Mouse (Mus musculus): ENCODE measurements at regions not wholly inside any gene's neighbourhood (a gene's known extent, or its start where the extent isn't known, plus 50 kb on each side); places are given as distances from the start of the nearest gene placed in this dataset.
"Not testable (repeated sequence)": the region's sequence is repeated elsewhere in the genome, so short reads cannot be mapped to it uniquely, and the experiment has no call there.

DNA sequence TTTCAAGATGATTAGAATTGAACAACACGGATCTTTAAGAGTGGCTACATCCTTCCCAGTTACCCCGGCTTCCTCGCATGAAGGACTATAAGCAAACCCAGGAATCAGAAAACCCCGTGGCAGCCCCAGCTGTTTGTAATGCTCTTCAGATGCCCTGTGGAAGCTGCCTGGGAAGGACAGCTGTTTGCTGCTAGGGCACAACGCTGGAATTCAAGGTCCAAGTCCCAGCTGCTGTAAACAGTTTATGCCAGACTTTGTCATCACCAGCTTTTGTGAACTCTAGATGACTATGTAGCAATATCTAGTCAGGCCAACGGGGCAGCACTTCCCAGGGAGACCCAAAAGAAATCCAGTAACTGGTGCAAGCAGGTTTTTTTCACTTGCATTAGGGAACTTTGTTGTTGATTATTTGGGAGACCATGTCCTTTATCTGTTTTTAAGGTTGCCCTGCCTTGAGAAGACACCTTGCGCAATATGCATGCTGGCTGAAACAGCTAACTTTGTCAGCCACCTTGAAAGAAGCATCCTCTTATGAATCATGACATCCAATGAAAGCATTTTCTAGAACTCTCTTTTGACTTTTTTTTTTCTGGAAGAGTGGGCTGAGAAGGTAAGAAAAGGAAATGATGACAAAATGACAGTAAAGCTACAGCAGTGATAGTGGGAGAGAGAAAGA lies 481.5 kb upstream of the Dab2 start:
- ATAC-seq (replicated peaks; ENCODE audit: low FRiP score, poor library complexity, severe bottlenecking), result no peak

DNA sequence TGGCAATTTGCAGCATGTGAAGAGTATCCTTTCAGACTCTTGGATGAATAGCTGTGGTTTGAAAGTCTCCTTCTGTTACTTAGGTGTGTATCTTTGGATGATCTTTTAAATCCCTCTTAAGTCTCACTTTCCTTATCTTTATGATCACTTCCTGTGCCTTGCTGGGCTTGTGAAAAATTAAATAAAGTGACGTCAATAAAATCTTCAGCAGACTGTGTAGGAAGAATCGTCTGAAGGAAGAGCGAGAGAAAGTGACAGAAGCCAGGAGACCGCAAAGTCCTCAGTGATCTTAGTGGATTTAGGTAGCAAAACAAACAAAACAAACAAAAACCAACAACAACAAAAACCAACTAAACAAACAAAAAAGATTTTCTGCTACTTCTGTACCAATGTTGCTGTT lies 459.6 kb upstream of the Dab2 start:
- no peak for ATAC-seq (replicated peaks; ENCODE audit: low FRiP score, poor library complexity, severe bottlenecking)

DNA sequence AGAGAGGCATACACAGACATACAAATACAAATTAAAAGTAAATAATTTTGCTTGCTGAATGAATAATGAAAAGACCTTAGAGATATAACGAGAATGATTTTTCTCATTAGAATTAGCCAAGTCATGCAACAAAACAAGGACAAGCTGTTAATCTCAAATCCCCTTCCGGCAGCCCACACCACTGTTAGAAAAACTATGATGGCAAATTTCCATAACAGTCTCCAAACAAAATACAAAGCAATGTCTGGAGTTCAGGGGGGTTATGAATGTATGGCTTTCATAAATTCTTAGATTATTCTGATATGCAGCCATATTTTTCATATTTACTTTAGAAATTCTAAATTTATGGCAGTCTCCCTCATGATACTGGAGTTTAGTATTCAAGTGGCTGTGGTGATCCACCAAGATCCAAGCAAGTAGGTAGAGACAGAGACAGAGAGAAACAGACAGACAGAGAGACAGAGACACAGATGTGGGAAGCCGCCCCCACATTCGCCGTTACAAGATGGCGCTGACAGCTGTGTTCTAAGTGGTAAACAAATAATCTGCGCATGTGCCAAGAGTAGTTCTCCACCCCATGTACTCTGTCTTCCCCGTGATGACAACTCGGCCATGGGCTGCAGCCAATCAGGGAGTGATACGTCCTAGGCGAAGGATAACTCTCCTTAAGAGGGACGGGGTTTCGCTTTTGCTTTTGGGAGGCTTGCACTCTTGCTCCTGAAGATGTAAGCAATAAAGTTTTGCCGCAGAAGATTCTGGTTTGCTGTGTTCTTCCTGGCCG lies 458.0 kb upstream of the Dab2 start:
- not testable (repeated sequence) for ATAC-seq (replicated peaks; ENCODE audit: low FRiP score, poor library complexity, severe bottlenecking)

DNA sequence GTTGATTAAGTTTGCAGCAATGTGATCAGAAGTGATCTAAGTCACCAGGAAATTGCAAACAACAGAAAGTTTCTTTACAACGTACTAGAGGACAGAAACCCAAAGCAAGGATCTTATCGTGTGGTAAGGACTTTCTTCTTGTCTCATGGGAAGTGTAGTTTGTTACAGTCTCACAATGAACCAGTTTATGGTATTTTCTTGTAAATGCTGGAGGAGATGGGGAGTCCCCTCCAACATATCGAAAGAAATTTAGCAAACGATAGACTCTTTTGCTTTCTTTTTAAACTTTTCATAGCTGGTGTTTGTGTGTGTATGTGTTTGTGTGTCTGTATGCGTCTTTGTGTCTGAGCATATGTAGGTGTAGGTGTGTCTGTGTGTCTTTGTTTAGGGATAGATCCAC lies 453.0 kb upstream of the Dab2 start:
- no peak for ATAC-seq (replicated peaks; ENCODE audit: low FRiP score, poor library complexity, severe bottlenecking)

DNA sequence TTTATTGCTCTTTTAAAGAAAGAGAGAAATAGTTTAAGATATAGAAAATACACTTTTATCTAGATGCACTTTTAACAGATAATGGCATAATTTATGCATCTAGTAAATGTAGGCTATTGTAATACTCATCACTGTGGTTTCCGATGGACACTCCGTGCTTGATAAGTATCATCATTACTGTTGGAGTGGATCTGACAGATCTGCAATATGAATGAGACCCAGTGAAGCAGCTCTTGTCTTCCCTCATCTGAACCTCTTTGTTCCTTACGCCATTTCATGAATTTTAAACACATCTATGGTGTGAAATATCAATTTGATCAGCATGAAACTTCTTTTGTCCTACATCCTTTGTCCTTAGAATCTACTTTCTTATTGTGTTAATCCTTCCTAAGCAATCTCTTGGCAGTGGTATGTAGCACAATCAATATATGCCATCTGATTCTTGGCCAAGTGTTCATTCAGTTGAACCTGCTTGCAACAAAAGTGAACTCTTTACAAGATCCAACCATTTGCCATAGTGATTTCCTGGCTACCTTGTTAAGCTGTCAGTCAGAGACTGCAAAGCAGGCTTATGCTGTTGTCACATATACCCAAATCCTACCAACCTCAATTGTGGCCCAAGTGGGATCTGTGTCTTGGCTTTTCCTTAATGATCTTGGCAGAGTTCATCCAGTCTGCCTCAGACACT lies 452.0 kb upstream of the Dab2 start:
- ATAC-seq (replicated peaks; ENCODE audit: low FRiP score, poor library complexity, severe bottlenecking), result no peak

DNA sequence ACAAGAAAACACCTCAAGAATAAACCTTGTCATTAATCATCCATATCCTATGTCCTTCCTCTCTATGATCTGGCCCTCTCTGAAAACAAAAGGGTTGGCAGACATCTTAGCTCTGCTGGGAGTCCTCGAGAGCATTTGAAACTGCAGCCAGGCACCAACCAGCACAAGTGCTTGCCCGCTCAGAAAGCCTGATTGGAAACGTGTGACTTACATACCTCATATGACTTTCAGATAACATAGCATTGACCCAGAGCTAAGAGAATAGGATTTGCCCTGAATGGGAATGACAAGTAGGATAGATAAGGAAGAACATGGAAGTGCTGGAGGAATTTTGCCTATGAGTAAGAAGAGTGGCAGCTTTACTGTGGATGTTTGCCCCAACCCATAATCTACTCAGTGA lies 447.1 kb upstream of the Dab2 start:
- ATAC-seq (replicated peaks; ENCODE audit: low FRiP score, poor library complexity, severe bottlenecking), result no peak

DNA sequence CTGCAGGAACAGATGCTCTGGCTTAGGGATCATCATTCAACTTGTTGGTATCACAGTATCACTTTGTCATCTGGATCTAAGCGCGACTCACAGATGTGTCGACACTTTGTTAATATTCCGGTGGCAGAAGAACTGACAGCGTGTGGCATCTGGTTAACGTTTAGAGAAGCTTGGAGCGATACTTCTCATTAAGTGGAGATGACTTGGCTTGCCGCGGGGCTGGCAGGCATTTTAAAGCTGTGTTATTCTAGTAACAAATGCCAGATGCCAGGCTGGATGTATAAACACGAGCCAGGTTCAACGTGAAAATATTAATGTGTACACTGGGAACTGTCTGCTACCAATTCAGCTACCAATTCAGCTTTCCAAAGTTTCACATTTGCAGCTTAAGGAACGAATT lies 430.3 kb upstream of the Dab2 start:
- ATAC-seq (replicated peaks; ENCODE audit: low FRiP score, poor library complexity, severe bottlenecking), result no peak

DNA sequence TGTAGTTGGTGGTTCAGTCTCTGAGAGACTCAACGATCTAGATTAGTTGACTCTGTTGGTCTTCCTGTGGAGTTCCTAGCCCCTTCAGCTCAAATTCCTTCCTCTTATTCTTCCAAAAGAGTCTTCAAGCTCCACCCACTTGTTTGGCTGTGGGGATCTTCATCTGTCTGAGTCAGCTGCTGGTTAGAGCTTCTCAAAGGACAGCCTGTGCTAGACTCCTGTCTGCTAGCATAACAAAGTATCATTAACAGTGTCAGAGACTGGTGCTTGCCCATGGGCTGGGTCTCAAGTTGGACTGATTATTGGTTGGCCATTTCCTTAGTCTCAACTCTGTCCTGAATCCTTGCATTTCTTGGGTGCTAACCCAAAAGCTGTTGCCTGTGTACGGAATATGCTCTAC lies 429.7 kb upstream of the Dab2 start:
- ATAC-seq (replicated peaks; ENCODE audit: low FRiP score, poor library complexity, severe bottlenecking), result no peak

DNA sequence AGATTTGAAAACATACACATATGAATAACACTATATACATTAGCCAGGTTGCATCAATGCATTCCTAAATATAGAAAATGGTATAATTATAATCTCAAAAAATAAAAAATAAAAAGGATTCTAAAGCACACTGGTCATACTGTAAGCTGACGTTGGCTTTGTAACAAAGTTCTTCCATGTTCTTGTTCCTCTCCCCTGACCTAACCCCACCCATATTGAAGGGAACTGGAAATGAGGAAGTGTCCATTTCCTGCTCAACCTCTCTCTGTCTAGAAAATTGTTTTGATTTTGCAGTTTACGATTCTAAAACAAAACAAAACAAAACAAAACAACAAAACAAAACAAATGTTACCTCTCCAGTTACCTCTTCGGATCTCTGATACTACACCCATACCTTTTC lies 427.5 kb upstream of the Dab2 start:
- ATAC-seq (replicated peaks; ENCODE audit: low FRiP score, poor library complexity, severe bottlenecking), result no peak

DNA sequence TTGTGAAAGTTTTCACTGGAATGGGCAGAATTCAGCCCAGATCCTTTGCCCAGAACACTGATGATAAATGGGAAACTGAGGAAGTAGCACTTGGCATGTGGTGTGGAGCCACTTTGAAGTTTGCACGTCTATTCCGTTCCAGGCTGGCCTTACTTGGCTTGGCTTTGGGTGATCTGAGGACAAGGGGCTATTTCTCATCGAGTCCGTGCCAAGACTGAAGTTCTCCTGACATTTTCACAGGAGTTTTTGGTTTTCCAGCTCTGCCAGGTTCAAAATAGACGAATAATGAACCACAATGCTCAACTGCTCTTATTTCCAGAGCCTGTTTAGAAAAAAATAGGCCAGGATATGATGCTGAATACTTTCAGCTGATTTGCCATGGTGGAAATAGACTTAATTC lies 421.8 kb upstream of the Dab2 start:
- no peak for ATAC-seq (replicated peaks; ENCODE audit: low FRiP score, poor library complexity, severe bottlenecking)

DNA sequence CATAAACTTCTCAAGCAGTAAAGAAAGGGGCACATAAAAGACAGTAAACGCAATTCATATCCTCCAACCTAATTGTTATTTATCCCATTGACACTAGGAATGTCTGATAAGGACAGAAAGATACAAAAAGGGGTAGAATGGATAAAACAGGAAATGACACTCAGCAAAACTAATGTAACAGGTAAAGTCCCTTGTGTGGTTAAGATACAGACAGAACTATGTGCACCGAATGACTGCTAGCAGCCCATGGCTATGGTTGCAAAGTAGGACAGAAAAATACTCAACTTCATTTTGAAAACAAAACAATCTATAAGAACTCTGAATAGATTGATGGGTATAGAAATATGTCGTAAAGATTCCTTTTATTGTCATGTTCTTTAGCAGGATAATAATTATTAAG lies 408.4 kb upstream of the Dab2 start:
- ATAC-seq (replicated peaks; ENCODE audit: low FRiP score, poor library complexity, severe bottlenecking), result no peak

DNA sequence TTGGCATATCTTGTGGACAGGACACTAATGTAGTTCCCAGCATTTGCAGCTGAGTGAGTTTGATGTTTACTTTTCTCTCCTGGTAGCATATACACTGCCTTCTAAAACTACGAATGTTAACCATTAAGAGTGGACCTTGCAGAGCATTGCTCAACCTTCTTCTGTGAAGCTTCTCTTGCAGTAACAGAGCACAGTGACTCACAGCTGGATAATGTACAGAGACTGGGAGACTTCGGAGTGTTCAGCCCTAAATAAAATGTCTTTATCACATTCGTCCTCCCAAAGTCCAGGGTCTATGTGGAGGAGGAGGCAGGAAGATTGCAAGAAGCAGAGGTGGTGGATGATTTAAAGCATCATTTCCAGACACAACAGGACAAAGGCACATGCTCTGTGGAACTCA lies 407.6 kb upstream of the Dab2 start:
- no peak for ATAC-seq (replicated peaks; ENCODE audit: low FRiP score, poor library complexity, severe bottlenecking)

DNA sequence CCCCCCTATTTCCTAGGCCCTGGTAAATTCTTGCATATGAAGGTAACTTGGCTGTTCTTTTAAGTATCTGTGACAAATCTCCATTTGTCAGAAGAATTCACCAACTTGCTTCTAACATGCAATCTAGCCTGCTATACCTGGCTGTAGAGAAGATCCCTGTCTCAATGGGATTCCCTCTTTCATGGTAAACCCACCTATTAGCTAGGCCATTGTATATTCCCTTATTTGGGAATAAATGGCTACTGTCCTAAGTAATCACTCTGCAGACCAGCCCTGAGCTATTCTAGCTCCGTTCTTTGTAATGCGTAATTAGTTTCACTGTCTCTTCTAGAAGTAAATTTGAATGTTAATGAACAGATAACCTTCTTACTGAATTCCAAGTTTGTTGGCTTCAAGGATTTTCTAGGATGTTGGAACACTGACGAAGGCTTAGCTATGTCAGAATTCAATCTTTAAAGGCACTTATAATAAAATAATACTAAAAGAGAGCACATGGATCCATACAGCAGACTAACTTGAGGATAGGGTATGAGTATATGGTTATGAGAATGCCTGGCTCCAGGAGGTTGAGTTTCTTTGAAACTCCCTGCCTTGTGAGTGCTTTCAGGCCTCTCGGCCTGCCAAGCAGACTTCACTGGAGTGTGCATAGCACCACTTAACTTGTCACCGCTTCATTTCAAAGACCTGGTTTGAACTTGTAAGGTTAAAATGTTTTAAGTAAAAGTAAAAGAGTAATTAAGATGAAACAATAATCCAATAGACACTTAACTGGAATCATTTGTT lies 403.7 kb upstream of the Dab2 start:
- not testable (repeated sequence) for ATAC-seq (replicated peaks; ENCODE audit: low FRiP score, poor library complexity, severe bottlenecking)

DNA sequence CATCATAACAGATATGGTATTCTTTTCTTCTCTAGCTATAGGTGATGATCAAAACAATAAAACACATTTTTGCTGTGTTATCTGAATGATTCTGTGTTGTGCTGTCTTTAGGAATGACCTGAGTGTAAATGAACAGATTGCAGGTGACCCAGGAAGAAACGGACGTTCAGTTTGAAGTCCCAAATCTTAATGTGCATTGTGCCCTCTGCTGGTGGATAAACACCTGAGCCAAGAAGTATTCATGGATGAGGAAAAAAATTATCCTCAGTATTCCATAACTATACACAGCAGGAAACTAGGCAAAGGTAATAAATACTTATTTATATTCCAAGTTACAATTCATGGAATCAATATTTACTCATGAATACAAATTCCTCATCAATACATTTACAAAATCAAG lies 384.3 kb upstream of the Dab2 start:
- no peak for ATAC-seq (replicated peaks; ENCODE audit: low FRiP score, poor library complexity, severe bottlenecking)

DNA sequence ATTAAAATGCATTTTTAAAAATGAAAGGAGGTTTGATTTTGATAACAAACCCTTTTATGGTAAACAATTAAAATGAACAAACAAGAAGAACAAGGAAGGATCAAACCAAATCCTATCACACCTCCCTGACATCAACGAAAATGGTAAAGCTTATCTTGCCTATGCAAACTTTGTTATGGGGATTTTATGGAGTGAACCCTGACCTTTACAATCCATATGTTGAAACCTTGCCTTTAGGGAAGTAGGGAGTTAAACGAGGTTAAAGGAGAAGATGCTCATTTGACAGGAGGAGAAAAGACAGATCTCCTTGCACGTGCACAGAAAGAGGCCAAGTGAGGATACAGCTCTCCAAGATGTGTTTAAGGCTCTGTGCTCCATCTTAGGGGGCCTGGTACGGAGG lies 379.5 kb upstream of the Dab2 start:
- ATAC-seq (replicated peaks; ENCODE audit: low FRiP score, poor library complexity, severe bottlenecking), result no peak

DNA sequence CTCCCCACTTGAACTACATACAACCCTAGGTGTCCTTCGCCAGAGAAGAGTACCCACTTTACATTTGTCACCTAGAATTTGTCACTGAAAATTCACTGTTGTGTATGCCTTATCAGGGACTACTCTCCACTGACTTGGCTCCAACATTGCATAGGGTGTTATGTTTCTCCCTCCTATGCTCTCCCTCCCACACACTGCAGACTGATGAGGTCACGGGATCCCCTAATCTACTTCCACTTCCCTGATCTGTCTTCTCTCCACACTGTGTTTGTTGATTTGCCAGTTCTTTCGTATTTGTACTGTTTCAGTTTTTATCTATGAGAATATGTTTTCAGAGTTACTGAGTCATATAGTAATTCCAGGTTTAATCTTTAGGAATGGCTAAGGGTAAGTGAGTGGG lies 371.8 kb upstream of the Dab2 start:
- no peak for ATAC-seq (replicated peaks; ENCODE audit: low FRiP score, poor library complexity, severe bottlenecking)

DNA sequence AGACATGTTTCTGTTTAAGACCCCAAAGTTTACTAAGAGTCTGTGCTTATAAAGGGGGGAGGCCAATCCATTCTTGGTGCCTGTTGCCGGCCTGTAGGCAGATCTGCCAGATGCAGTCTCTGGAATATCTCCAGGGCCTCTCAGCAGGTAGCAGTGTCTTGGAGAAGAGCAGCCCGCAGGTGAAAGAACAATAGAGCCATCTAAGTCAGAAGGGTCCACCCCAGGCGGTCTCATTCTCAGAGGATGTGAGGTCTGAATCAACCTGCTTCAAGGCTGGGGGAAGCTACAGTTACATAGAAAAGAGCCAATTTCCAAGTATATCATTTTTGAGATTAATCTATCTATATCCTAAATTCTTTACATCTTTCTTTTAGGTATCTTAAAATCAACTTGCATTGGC lies 366.0 kb upstream of the Dab2 start:
- ATAC-seq (replicated peaks; ENCODE audit: low FRiP score, poor library complexity, severe bottlenecking), result no peak

DNA sequence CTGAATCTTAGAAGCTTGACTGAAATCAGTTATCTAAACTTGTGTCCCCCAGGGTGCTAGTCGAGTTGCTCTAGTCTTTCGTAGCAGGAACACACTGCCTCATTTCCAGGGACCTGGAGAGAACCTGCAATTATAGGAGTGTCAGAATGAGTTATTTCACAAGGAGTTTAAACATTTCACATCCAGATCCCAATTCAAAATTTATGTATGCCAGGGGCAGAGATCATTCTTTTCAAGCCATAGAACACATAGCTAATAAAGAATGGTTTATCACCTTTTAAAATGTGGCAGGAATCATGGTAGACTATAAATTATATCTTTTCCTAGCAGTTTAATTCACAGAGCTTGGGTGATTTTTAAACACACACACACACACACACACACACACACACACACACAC lies 358.6 kb upstream of the Dab2 start:
- ATAC-seq (replicated peaks; ENCODE audit: low FRiP score, poor library complexity, severe bottlenecking), result no peak

DNA sequence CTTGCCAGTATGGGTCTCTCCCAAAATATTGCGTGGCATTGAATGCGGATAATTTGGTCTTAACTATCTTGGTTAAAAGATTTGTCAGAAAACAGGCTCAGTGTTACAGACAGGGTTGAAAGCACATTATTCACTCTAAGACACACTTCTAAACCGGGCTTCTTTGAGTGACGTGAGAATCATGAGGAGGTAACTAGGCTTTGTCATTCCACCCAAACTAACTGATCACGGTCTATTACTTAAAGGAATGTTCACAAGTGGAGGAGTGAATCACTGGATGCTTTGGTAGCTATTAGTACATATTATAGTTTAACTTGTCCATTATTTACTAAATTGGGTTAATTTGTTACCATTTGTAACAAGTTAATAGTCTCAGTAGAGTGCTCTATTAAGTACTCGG lies 352.9 kb upstream of the Dab2 start:
- ATAC-seq (replicated peaks; ENCODE audit: low FRiP score, poor library complexity, severe bottlenecking), result no peak

DNA sequence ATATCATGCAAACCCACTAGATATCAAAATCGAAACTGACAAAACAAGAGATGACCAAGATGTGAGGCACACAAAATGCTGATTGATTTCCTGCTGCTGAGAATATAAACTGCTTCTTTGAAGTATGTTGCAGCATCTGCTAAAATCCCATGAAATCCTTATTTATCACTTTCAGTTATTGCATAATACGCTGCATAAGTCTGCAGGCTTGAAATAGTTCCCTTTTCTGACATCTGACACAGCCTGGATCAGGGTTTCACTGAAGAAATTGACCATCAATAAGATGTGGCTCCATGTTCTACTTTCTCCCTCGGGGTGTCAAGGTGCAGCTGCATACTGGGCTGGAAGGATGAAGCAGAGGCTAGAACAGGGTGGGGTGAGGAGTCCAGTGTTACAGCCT lies 348.7 kb upstream of the Dab2 start:
- ATAC-seq (replicated peaks; ENCODE audit: low FRiP score, poor library complexity, severe bottlenecking), result no peak

DNA sequence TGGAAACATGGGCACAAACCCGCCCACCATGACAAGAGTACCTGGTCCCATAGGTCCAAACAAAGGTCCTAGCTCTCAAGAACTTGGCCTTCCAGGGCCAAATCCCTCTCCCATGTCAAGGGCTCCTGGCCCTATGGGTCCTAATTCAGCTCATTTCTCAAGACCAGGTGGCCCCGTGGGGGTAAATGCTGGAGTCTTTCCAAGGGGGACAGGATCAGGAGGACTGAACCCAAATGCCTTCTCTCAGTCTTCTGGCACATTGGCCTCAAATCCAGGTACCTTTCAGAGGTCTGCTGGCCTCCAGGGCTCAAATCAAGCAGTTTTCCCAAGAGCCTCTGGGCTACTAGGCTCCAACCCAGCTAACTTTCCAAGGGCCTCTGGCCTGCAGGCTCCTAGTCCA lies 347.9 kb upstream of the Dab2 start:
- not testable (repeated sequence) for ATAC-seq (replicated peaks; ENCODE audit: low FRiP score, poor library complexity, severe bottlenecking)
